Mouse (Mus musculus): Measurements from ENCODE around the gene Tuft1.

DNA sequence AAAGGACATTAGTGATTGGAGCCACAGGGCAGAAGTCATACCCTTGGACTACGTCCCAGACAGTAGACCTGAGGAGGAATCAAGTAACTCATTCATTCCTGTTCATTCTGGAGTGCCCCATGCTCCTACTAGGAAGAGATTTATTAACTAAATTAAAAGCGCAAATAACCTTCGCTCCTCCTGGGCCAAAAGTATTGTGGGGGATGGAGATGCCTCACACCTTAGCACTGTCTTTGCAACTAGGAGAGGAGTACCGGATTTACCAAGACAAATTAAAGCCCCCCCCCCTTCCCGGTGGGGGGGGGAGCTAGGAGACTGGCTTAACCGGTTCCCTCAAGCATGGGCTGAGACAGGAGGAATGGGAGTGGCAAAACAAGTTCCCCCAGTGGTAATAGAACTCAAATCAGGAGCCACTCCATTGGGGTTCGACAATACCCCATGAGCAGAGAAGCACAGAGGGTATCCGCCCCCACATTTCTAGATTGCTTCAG, 20.7 kb upstream of the Tuft1 start:
- TF ChIP-seq TCF12 (IDR thresholded peaks at IDR 0.05; ENCODE audit: insufficient read depth, poor library complexity, severe bottlenecking) (no peak), USF1 (IDR thresholded peaks at IDR 0.05; ENCODE audit: low read depth) (no peak), MAX (IDR thresholded peaks at IDR 0.05; ENCODE audit: low read depth) (no peak), TCF3 (IDR thresholded peaks at IDR 0.05; ENCODE audit: insufficient read length, low read depth) (no peak), POLR2A (IDR thresholded peaks at IDR 0.05; ENCODE audit: insufficient read length, low read depth) (no peak), MYOD1 (IDR thresholded peaks at IDR 0.05; ENCODE audit: control insufficient read depth in 1 of 3, insufficient read length in 2 of 3, low read depth in 2 of 3) (no peak), CEBPB (IDR thresholded peaks at IDR 0.05; ENCODE audit: insufficient read depth, poor library complexity, severe bottlenecking) (no peak), POLR2AphosphoS2 (IDR thresholded peaks at IDR 0.05; ENCODE audit: insufficient read length, low read depth) (no peak), MYOG (IDR thresholded peaks at IDR 0.05; ENCODE audit: control insufficient read depth in 1 of 3, insufficient read depth in 1 of 3, insufficient read length in 2 of 3, low read depth in 2 of 3) (no peak), E2F4 (IDR thresholded peaks at IDR 0.05; ENCODE audit: insufficient read depth) (no peak), SRF (IDR thresholded peaks at IDR 0.05; ENCODE audit: control insufficient read depth, insufficient read length, low read depth) (no peak), REST (IDR thresholded peaks at IDR 0.05; ENCODE audit: insufficient read depth, insufficient read length) (no peak)

Data from myocyte (in vitro differentiated cells).